Mouse (Mus musculus) hindbrain, embryonic 12.5 days (tissue): Measurements from ENCODE around the gene Nkx2-5. TPM values are rescaled to one million over a fixed set of nuclear protein-coding genes. Genes with fewer than 3 reads are reported as not detected.
A peak's percentile ranks its signal among the peaks of the same experiment; 100 is the strongest.

Experiments
- ATAC-seq: fragments of 200-750 bp; cut with Nextera tagmentation; 2 replicates; pipeline ENCODE4 v1.8.0; 2017; ENCODE audit warnings: moderate TSS enrichment; ENCODE audit not compliant: low FRiP score
- H3K27ac ChIP-seq: fragments of 300-500 bp; sonication (generic); 2 replicates; pipeline ENCODE4 v1.5.1; 2016; ENCODE audit warnings: mild to moderate bottlenecking
- H3K27me3 ChIP-seq: fragments of 300-500 bp; sonication (generic); 2 replicates; pipeline ENCODE4 v1.6.1; 2016; ENCODE audit warnings: mild to moderate bottlenecking
- H3K36me3 ChIP-seq: fragments of 300-500 bp; sonication (generic); 2 replicates; pipeline ENCODE4 v1.6.1; 2016; ENCODE audit warnings: mild to moderate bottlenecking
- H3K4me1 ChIP-seq: fragments of 300-500 bp; sonication (generic); 2 replicates; pipeline ENCODE4 v1.6.1; 2016
- H3K4me2 ChIP-seq: fragments of 300-500 bp; sonication (generic); replicated peaks from 2 replicates; pipeline ENCODE4 v1.6.1; 2016; ENCODE audit warnings: mild to moderate bottlenecking
- H3K4me3 ChIP-seq: fragments of 300-500 bp; sonication (generic); 2 replicates; pipeline ENCODE4 v1.5.1; 2016; ENCODE audit warnings: mild to moderate bottlenecking
- H3K9ac ChIP-seq: fragments of 300-500 bp; sonication (generic); 2 replicates; pipeline ENCODE4 v1.6.1; 2016; ENCODE audit warnings: mild to moderate bottlenecking, moderate library complexity
- H3K9me3 ChIP-seq: fragments of 300-500 bp; sonication (generic); replicated peaks from 2 replicates; pipeline ENCODE4 v1.6.1; 2016; ENCODE audit warnings: mild to moderate bottlenecking
- WGBS: fragments of 180-500 bp; shearing (Covaris S2); methylation state at CpG from one replicate; pipeline ENCODE4 v1.1.7; 2016; 5-methylcytosine and 5-hydroxymethylcytosine counted together
- polyA plus RNA-seq: library from polyadenylated mRNA; unstranded; fragments of >200 nt; fragmentation: Nextera tagmentation; extraction: Ambion mirVana; gene quantifications from 2 replicates; pipeline ENCODE4 v1.2.1, GENCODE M21; 2016

Nkx2-5 gene
- polyA plus RNA-seq, 1 experiment from 2014 or later, result not detected

DNA sequence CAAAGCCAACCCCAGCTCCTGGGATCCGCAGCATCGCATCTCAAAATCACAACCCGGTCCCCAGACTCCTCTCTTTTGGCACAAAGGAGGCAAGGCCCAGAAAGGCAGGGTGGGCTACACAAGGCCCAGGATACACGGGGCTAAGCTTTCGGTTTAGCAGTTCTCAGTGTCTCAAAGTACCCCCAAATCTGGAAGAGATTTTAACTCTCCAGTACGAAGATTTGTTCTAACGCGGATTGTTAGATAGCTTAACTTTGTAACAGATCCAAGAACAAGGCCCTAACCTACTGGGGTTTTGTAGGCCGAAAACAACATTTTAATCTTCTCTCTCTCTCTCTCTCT is 4.4 kb downstream of the Nkx2-5 start:
- peaks cover 17% of the 10 kb centered on the region for H3K4me1 ChIP-seq
- no peak for ATAC-seq
- H3K9me3 ChIP-seq, result no peaks in the 10 kb centered on the region
- H3K9ac ChIP-seq, result no peak overlapping the region
- no peak overlapping the region for H3K27ac ChIP-seq
- no peak overlapping the region for H3K4me2 ChIP-seq
- H3K27me3 ChIP-seq, result peaks cover 99% of the 10 kb centered on the region
- H3K36me3 ChIP-seq, result no peaks in the 10 kb centered on the region
- no peak overlapping the region for H3K4me3 ChIP-seq
- 1% methylated on average over 9 of the region's 9 CpGs for WGBS

- Histone ChIP-seq H3K9me3 (no peaks in the 10 kb centered on the region), H3K9ac (no peak overlapping the region), H3K4me3 (0 out of 2 replicates have a peak overlapping the region, but pooled peaks have one; percentile 3), H3K36me3 (no peaks in the 10 kb centered on the region), H3K4me1 (peaks cover 17% of the 10 kb centered on the region), H3K27me3 (peaks cover 100% of the 10 kb centered on the region), H3K4me2 (no peak overlapping the region), H3K27ac (no peak overlapping the region)
- WGBS, result 1% methylated on average over 26 of the region's 26 CpGs
- ATAC-seq, result no peak
Observed at GRCm38 (mm10) chr17:26839718-26840438, 4.9 kb downstream of the Nkx2-5 start.

GRCm38 (mm10) chr17:26838911-26839717 is 5.7 kb downstream of the Nkx2-5 start:
- H3K4me1 ChIP-seq, result peaks cover 11% of the 10 kb centered on the region
- H3K27ac ChIP-seq, result no peak overlapping the region
- peaks cover 100% of the 10 kb centered on the region for H3K27me3 ChIP-seq
- ATAC-seq, result no peak
- peak overlapping the region; percentile 3; the same call in 1 of the 2 replicates for H3K4me3 ChIP-seq
- under 1% methylated on average over 87 of the region's 87 CpGs for WGBS
- no peaks in the 10 kb centered on the region for H3K36me3 ChIP-seq
- H3K9ac ChIP-seq, result no peak overlapping the region
- no peak overlapping the region for H3K4me2 ChIP-seq
- H3K9me3 ChIP-seq, result no peaks in the 10 kb centered on the region

GRCm38 (mm10) chr17:26838191-26838910 is 6.5 kb downstream of the Nkx2-5 start:
- peaks cover 100% of the 10 kb centered on the region for H3K27me3 ChIP-seq
- H3K4me1 ChIP-seq, result peaks cover 10% of the 10 kb centered on the region
- H3K9ac ChIP-seq, result no peak overlapping the region
- H3K4me2 ChIP-seq, result no peak overlapping the region
- H3K27ac ChIP-seq, result no peak overlapping the region
- under 1% methylated on average over 37 of the region's 37 CpGs for WGBS
- ATAC-seq, result no peak
- no peaks in the 10 kb centered on the region for H3K9me3 ChIP-seq
- H3K36me3 ChIP-seq, result no peaks in the 10 kb centered on the region
- H3K4me3 ChIP-seq, result 0 out of 2 replicates have a peak overlapping the region, but pooled peaks have one; percentile 3

DNA sequence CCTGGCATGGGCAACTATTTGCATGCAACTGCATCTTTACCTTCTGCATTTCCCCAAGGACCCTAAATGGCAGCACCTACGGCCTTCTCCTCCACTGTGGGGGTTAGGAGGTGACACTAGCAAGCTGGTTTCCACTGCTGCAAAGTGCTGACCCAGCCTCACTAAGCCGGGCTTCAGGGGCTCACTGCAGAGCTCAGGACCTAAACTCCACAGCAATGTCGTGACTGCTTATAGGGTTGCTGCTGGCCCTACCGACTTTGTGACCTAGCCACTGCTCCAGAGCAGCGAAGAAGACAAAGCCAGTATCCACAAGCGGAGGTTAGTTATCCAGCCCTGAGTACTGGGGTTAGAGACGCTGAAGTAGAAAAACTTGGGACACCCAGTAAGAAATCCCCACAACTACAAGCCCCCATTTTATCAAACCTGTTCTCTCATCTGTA is 7.2 kb downstream of the Nkx2-5 start:
- WGBS, result 2% methylated on average over 7 of the region's 7 CpGs
- H3K27ac ChIP-seq, result no peak overlapping the region
- no peaks in the 10 kb centered on the region for H3K9me3 ChIP-seq
- ATAC-seq, result no peak
- H3K4me1 ChIP-seq, result peaks cover 10% of the 10 kb centered on the region
- no peak overlapping the region for H3K4me3 ChIP-seq
- H3K4me2 ChIP-seq, result no peak overlapping the region
- no peak overlapping the region for H3K9ac ChIP-seq
- H3K27me3 ChIP-seq, result peaks cover 99% of the 10 kb centered on the region
- no peaks in the 10 kb centered on the region for H3K36me3 ChIP-seq

GRCm38 (mm10) chr17:26836786-26837545 is 7.8 kb downstream of the Nkx2-5 start:
- no peaks in the 10 kb centered on the region for H3K9me3 ChIP-seq
- WGBS, result 2% methylated on average over 19 of the region's 19 CpGs
- ATAC-seq, result no peak
- peaks cover 10% of the 10 kb centered on the region for H3K4me1 ChIP-seq
- no peak overlapping the region for H3K9ac ChIP-seq
- H3K27ac ChIP-seq, result no peak overlapping the region
- H3K4me2 ChIP-seq, result no peak overlapping the region
- no peaks in the 10 kb centered on the region for H3K36me3 ChIP-seq
- peaks cover 99% of the 10 kb centered on the region for H3K27me3 ChIP-seq
- no peak overlapping the region for H3K4me3 ChIP-seq

GRCm38 (mm10) chr17:26836377-26836776 is 8.4 kb downstream of the Nkx2-5 start:
- Histone ChIP-seq H3K27ac (no peak overlapping the region), H3K9me3 (no peaks in the 10 kb centered on the region), H3K27me3 (peaks cover 97% of the 10 kb centered on the region), H3K4me2 (no peak overlapping the region), H3K36me3 (no peaks in the 10 kb centered on the region), H3K9ac (no peak overlapping the region), H3K4me1 (peaks cover 9% of the 10 kb centered on the region), H3K4me3 (no peak overlapping the region)
- ATAC-seq, result no peak
- 5% methylated on average over 5 of the region's 5 CpGs for WGBS

GRCm38 (mm10) chr17:26835956-26836355 is 8.9 kb downstream of the Nkx2-5 start:
- no peak overlapping the region for H3K9ac ChIP-seq
- no peaks in the 10 kb centered on the region for H3K36me3 ChIP-seq
- H3K27ac ChIP-seq, result no peak overlapping the region
- H3K27me3 ChIP-seq, result peaks cover 92% of the 10 kb centered on the region
- no peak for ATAC-seq
- peaks cover 6% of the 10 kb centered on the region; the same call in 1 of the 2 replicates for H3K4me1 ChIP-seq
- WGBS, result 5% methylated on average over 8 of the region's 8 CpGs
- H3K4me3 ChIP-seq, result no peak overlapping the region
- H3K4me2 ChIP-seq, result no peak overlapping the region
- no peaks in the 10 kb centered on the region for H3K9me3 ChIP-seq

- Histone ChIP-seq H3K27me3 (peaks cover 85% of the 10 kb centered on the region), H3K4me1 (peaks cover 6% of the 10 kb centered on the region; the same call in 1 of the 2 replicates), H3K9me3 (no peaks in the 10 kb centered on the region), H3K4me2 (no peak overlapping the region), H3K9ac (no peak overlapping the region), H3K4me3 (no peak overlapping the region), H3K27ac (no peak overlapping the region), H3K36me3 (no peaks in the 10 kb centered on the region)
- no peak for ATAC-seq
- 10% methylated on average over 2 of the region's 9 CpGs for WGBS
Observed at GRCm38 (mm10) chr17:26834966-26835755, 9.6 kb downstream of the Nkx2-5 start.

DNA sequence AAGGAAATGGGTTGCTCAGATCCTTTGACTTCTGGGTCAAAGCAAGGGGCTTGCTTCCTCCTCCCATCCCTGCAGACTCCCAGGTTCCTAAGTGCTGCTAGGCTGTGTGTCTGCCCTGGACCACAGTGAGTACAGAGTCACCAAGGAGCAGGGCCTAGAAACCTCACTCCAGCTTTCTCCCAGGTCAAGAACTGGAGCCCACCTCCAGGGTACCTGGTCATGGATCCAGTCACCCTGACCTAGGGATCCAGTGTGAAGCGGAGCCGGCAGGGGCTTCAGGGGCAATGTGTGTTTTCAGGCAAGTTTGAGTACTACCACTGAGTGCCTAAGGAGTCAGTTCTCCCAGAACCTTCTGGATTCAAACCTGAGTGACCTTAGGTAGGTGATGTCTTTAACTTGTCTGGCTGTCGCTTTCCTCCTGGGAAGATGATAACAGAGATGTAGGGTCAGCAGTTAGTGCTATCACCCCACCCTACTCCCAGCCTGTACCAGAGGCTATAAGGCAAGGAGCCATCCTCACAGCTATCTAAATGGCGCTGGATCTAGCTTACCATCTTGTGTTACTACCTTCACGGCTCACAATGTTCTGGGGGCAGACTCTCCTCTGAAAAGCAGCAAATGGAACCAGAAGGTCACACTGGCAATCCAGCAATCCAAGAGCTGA is 10.4 kb downstream of the Nkx2-5 start:
- Histone ChIP-seq H3K36me3 (no peaks in the 10 kb centered on the region), H3K27me3 (peaks cover 82% of the 10 kb centered on the region), H3K9me3 (no peaks in the 10 kb centered on the region), H3K4me2 (no peak overlapping the region), H3K4me3 (no peak overlapping the region), H3K4me1 (peaks cover 6% of the 10 kb centered on the region; the same call in 1 of the 2 replicates), H3K27ac (no peak overlapping the region), H3K9ac (no peak overlapping the region)
- 76% methylated on average over 5 of the region's 5 CpGs for WGBS
- no peak for ATAC-seq

DNA sequence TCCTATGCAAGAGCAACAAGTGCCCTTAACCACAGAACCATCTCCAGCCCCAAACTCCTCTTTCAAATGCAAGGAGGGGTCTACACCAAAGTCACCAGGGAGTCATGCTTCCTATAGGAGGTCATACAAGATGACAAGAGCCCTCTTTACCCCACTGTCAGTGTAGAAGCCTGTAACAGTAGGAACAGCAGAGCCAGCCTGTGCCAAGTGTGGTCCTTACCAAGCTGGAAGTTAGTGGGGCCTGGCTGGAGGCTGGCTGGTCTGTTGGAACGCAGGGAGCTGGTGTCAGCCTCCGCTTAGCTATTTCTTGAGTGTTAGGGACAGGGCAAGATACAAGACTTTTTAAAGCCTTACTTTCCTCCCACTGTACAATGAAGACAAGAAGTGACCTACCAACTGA is 11.0 kb downstream of the Nkx2-5 start:
- H3K36me3 ChIP-seq, result no peaks in the 10 kb centered on the region
- H3K27ac ChIP-seq, result no peak overlapping the region
- no peak for ATAC-seq
- H3K4me2 ChIP-seq, result no peak overlapping the region
- no peak overlapping the region for H3K4me3 ChIP-seq
- H3K4me1 ChIP-seq, result no peaks in the 10 kb centered on the region
- no peaks in the 10 kb centered on the region for H3K9me3 ChIP-seq
- H3K9ac ChIP-seq, result no peak overlapping the region
- WGBS, result 75% methylated on average over 2 of the region's 2 CpGs
- peaks cover 82% of the 10 kb centered on the region for H3K27me3 ChIP-seq
